Mouse (Mus musculus): ENCODE data around the gene Ubqlnl. TPM values are rescaled to one million over a fixed set of nuclear protein-coding genes. Genes with fewer than 3 reads are reported as not detected.

Gene Ubqlnl
- polyA plus RNA-seq (2014; fragmentation: Illumina TruSeq; extraction: RNeasy Lipid Tissue Mini Kit (QIAGEN cat#74804)): not detected

DNA sequence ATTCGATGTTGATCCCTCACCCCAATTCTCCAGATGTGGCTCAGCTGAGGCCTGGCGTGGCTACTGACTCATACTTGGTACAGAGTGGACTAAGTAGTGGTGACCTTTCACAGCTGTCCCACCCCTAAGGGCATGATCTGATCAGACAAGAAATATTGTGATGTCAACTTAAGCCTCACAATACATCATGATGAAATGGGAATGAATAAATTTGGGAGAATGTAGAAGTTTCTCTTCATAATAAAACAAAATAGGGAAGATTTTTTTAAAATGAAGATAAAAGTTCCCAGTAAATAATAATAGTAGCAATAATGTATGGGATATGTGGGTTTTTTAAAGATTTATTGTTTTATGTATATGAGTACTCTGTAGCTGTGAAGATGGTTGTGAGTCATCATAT lies at the start of gene Ubqlnl:
Gene Ubqlnl, minus strand, starts transcription at position 101 of the 400 bp plus-strand sequence.

DNA sequence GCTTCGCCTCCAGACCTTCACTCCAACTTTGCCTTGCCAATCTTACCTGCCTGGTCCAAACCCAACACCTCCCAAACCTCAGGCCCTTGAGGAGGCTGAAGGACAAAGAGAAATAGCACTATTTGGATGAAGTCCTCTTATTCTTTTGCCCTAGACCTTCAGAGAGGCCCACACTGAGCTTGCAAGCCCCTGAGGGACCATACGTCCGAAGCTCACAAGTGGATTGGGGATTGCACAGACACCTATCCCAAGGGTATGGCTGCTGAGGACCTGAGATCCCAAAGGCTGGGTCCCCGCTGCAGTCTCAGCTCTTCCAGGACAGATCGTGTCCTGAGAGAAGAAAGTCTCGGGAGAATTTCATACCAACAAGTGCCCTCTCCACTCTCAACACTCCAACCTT lies 45.5 kb upstream of the Ubqlnl start, which contains the start of gene Olfr649:
Gene Olfr649, minus strand, starts transcription at position 101 of the 400 bp plus-strand sequence.

DNA sequence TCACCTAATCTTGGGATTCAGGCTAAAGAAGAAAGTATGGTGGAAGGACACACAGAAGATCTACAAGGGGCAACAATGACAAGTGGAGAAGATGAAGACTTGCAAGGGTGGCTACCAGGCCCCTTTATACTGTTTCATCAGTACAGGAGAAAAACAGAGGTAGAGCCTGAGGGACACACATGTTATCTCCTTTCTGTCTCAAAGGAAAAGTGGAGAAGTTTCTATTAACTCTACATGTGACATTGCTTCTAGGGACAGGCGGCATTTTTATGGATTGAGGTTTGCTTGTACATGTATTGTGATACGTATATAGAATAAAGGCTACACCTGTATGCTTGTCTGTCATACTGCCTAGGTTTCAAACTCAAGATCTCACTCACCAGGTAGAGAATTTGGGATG lies 32.9 kb upstream of the Ubqlnl start, which contains the start of gene Olfr648:
Gene Olfr648, minus strand, starts transcription at position 101 of the 400 bp plus-strand sequence.

GRCm38 (mm10) chr7:104143179-104143578 lies 7.2 kb downstream of the Ubqlnl start, which contains the start of gene Ubqln3:
Gene Ubqln3 (minus strand): TSS chr7:104143279.

GRCm38 (mm10) chr7:104137305-104137704 lies 13.1 kb downstream of the Ubqlnl start, which contains the start of gene Olfr643:
Gene Olfr643 (minus strand): TSS chr7:104137405.

DNA sequence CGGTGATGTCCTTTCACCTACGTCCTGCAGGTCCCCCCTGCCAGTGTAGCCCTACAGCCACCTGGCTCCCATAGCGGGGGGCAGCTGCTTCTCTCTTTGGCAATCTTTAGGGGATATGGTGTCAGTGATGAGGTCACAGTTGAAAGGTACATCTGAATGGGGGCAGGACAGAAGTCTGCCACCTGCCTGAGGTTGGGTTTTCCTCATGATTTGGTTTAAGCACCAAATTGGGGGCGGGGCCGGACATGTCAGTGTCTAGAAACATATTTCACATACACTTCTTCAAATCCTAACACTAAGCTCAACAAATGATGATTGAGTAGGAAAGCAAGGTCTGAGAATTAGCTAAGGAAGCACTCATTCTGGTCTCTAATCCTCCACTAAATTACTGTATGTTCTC lies 20.6 kb downstream of the Ubqlnl start, which contains the start of gene Ubqln5:
Gene Ubqln5, minus strand, starts transcription at position 101 of the 400 bp plus-strand sequence.

GRCm38 (mm10) chr7:104104757-104104972 lies 45.7 kb downstream of the Ubqlnl start, which contains the start of gene Olfr646:
Gene Olfr646 (plus strand): TSS chr7:104104873.

Other genes with a start within 250 kb of the Ubqlnl start
- gene Olfr65, start 247.1 kb downstream of the Ubqlnl start, polyA plus RNA-seq (2014; fragmentation: Illumina TruSeq; extraction: RNeasy Lipid Tissue Mini Kit (QIAGEN cat#74804)): not detected
- not detected for gene Olfr631, start 221.7 kb downstream of the Ubqlnl start, polyA plus RNA-seq (2014; fragmentation: Illumina TruSeq; extraction: RNeasy Lipid Tissue Mini Kit (QIAGEN cat#74804))
- gene Olfr632, start 216.2 kb downstream of the Ubqlnl start, polyA plus RNA-seq (2014; fragmentation: Illumina TruSeq; extraction: RNeasy Lipid Tissue Mini Kit (QIAGEN cat#74804)): not detected
- not detected for gene Olfr633, start 206.1 kb downstream of the Ubqlnl start, polyA plus RNA-seq (2014; fragmentation: Illumina TruSeq; extraction: RNeasy Lipid Tissue Mini Kit (QIAGEN cat#74804))
- not detected for gene Olfr635, start 179.4 kb downstream of the Ubqlnl start, polyA plus RNA-seq (2014; fragmentation: Illumina TruSeq; extraction: RNeasy Lipid Tissue Mini Kit (QIAGEN cat#74804))
- gene Olfr638, start 151.8 kb downstream of the Ubqlnl start, polyA plus RNA-seq (2014; fragmentation: Illumina TruSeq; extraction: RNeasy Lipid Tissue Mini Kit (QIAGEN cat#74804)): not detected
- not detected for gene Olfr639, start 133.3 kb downstream of the Ubqlnl start, polyA plus RNA-seq (2014; fragmentation: Illumina TruSeq; extraction: RNeasy Lipid Tissue Mini Kit (QIAGEN cat#74804))
- gene Olfr640, start 125.0 kb downstream of the Ubqlnl start, polyA plus RNA-seq (2014; fragmentation: Illumina TruSeq; extraction: RNeasy Lipid Tissue Mini Kit (QIAGEN cat#74804)): not detected
- not detected for gene Olfr641, start 115.1 kb downstream of the Ubqlnl start, polyA plus RNA-seq (2014; fragmentation: Illumina TruSeq; extraction: RNeasy Lipid Tissue Mini Kit (QIAGEN cat#74804))
- not detected for gene Olfr642, start 97.9 kb downstream of the Ubqlnl start, polyA plus RNA-seq (2014; fragmentation: Illumina TruSeq; extraction: RNeasy Lipid Tissue Mini Kit (QIAGEN cat#74804))
- gene 4930516K23Rik, start 89.1 kb downstream of the Ubqlnl start, polyA plus RNA-seq (2014; fragmentation: Illumina TruSeq; extraction: RNeasy Lipid Tissue Mini Kit (QIAGEN cat#74804)): not detected
- gene Olfr644, start 78.7 kb downstream of the Ubqlnl start, polyA plus RNA-seq (2014; fragmentation: Illumina TruSeq; extraction: RNeasy Lipid Tissue Mini Kit (QIAGEN cat#74804)): not detected
- not detected for gene Olfr645, start 65.1 kb downstream of the Ubqlnl start, polyA plus RNA-seq (2014; fragmentation: Illumina TruSeq; extraction: RNeasy Lipid Tissue Mini Kit (QIAGEN cat#74804))
- gene Olfr646, start 45.7 kb downstream of the Ubqlnl start, polyA plus RNA-seq (2014; fragmentation: Illumina TruSeq; extraction: RNeasy Lipid Tissue Mini Kit (QIAGEN cat#74804)): not detected
- not detected for gene Ubqln5, start 20.7 kb downstream of the Ubqlnl start, polyA plus RNA-seq (2014; fragmentation: Illumina TruSeq; extraction: RNeasy Lipid Tissue Mini Kit (QIAGEN cat#74804))
- gene Olfr643, start 13.2 kb downstream of the Ubqlnl start, polyA plus RNA-seq (2014; fragmentation: Illumina TruSeq; extraction: RNeasy Lipid Tissue Mini Kit (QIAGEN cat#74804)): not detected
- gene Ubqln3, start 7.3 kb downstream of the Ubqlnl start, polyA plus RNA-seq (2014; fragmentation: Illumina TruSeq; extraction: RNeasy Lipid Tissue Mini Kit (QIAGEN cat#74804)): not detected
- gene Olfm5, start 14.3 kb upstream of the Ubqlnl start, polyA plus RNA-seq (2014; fragmentation: Illumina TruSeq; extraction: RNeasy Lipid Tissue Mini Kit (QIAGEN cat#74804)): not detected
- 0.80 TPM for gene Olfr648, start 32.8 kb upstream of the Ubqlnl start, polyA plus RNA-seq (2014; fragmentation: Illumina TruSeq; extraction: RNeasy Lipid Tissue Mini Kit (QIAGEN cat#74804))
- gene Olfr649, start 45.4 kb upstream of the Ubqlnl start, polyA plus RNA-seq (2014; fragmentation: Illumina TruSeq; extraction: RNeasy Lipid Tissue Mini Kit (QIAGEN cat#74804)): not detected
- 1.5 TPM for gene Trim6, start 68.2 kb upstream of the Ubqlnl start, polyA plus RNA-seq (2014; fragmentation: Illumina TruSeq; extraction: RNeasy Lipid Tissue Mini Kit (QIAGEN cat#74804))
- 18.0 TPM for gene Trim34a, start 93.9 kb upstream of the Ubqlnl start, polyA plus RNA-seq (2014; fragmentation: Illumina TruSeq; extraction: RNeasy Lipid Tissue Mini Kit (QIAGEN cat#74804))
- gene Trim5, start 137.5 kb upstream of the Ubqlnl start, polyA plus RNA-seq (2014; fragmentation: Illumina TruSeq; extraction: RNeasy Lipid Tissue Mini Kit (QIAGEN cat#74804)): 3.0 TPM
- 26.0 TPM for gene Trim12a, start 164.9 kb upstream of the Ubqlnl start, polyA plus RNA-seq (2014; fragmentation: Illumina TruSeq; extraction: RNeasy Lipid Tissue Mini Kit (QIAGEN cat#74804))
- gene Trim34b, start 178.9 kb upstream of the Ubqlnl start, polyA plus RNA-seq (2014; fragmentation: Illumina TruSeq; extraction: RNeasy Lipid Tissue Mini Kit (QIAGEN cat#74804)): not detected
- gene Trim12c, start 202.8 kb upstream of the Ubqlnl start, polyA plus RNA-seq (2014; fragmentation: Illumina TruSeq; extraction: RNeasy Lipid Tissue Mini Kit (QIAGEN cat#74804)): 27.0 TPM
- 0.23 TPM for gene Trim30b, start 219.3 kb upstream of the Ubqlnl start, polyA plus RNA-seq (2014; fragmentation: Illumina TruSeq; extraction: RNeasy Lipid Tissue Mini Kit (QIAGEN cat#74804))